Mouse (Mus musculus) urinary bladder, adult 18-20 months (tissue): ENCODE data around the gene Nhsl1.

Experiments
- DNase-seq, 2 experiments: peaks; one replicate each; pipeline ENCODE4 v3.0.0; 2022; ENCODE audit warnings: low spot score in 2 of 2, mixed read lengths in 2 of 2

Gene Nhsl1

GRCm38 (mm10) chr10:18318916-18319481 is at the start of gene Nhsl1:
Nhsl1 (plus strand) TSS chr10:18318985.
- peak; percentile 44 to 74 for DNase-seq

- DNase-seq, result no peak
Observed at GRCm38 (mm10) chr10:18276090-18276734, 42.6 kb upstream of the Nhsl1 start.

GRCm38 (mm10) chr10:18283991-18284390 is 34.8 kb upstream of the Nhsl1 start:
- no peak for DNase-seq

- DNase-seq, result no peak
Observed at GRCm38 (mm10) chr10:18289512-18289911, 29.3 kb upstream of the Nhsl1 start.

- DNase-seq, result no peak
Observed at GRCm38 (mm10) chr10:18305106-18305505, 13.7 kb upstream of the Nhsl1 start.

GRCm38 (mm10) chr10:18315071-18315470 is 3.7 kb upstream of the Nhsl1 start:
- no peak for DNase-seq

GRCm38 (mm10) chr10:18317521-18317920 is 1.3 kb upstream of the Nhsl1 start:
- DNase-seq, result no peak

- peak; percentile 67 to 68 for DNase-seq
Observed at GRCm38 (mm10) chr10:18317961-18318915, 547 bp upstream of the Nhsl1 start.

- DNase-seq, result no peak
Observed at GRCm38 (mm10) chr10:18319691-18320090, 906 bp downstream of the Nhsl1 start.

GRCm38 (mm10) chr10:18321861-18322260 is 3.1 kb downstream of the Nhsl1 start:
- no peak for DNase-seq

- no peak for DNase-seq
Observed at GRCm38 (mm10) chr10:18323701-18324100, 4.9 kb downstream of the Nhsl1 start.

GRCm38 (mm10) chr10:18328331-18328908 is 9.6 kb downstream of the Nhsl1 start:
- no peak for DNase-seq

- peak; percentile 66 to 68 for DNase-seq
Observed at GRCm38 (mm10) chr10:18329096-18330038, 10.6 kb downstream of the Nhsl1 start.

- no peak for DNase-seq
Observed at GRCm38 (mm10) chr10:18330445-18330844, 11.7 kb downstream of the Nhsl1 start.

GRCm38 (mm10) chr10:18333575-18333974 is 14.8 kb downstream of the Nhsl1 start:
- DNase-seq, result no peak

- no peak for DNase-seq
Observed at GRCm38 (mm10) chr10:18334176-18334575, 15.4 kb downstream of the Nhsl1 start.

GRCm38 (mm10) chr10:18334734-18335133 is 15.9 kb downstream of the Nhsl1 start:
- DNase-seq, result no peak

GRCm38 (mm10) chr10:18337725-18338124 is 18.9 kb downstream of the Nhsl1 start:
- no peak for DNase-seq

- DNase-seq, result no peak
Observed at GRCm38 (mm10) chr10:18339386-18339785, 20.6 kb downstream of the Nhsl1 start.

- DNase-seq, result no peak
Observed at GRCm38 (mm10) chr10:18340930-18341329, 22.1 kb downstream of the Nhsl1 start.
